Mouse (Mus musculus): ENCODE measurements around the gene Endou.

Endou gene

GRCm38 (mm10) chr15:97728394-97728793, 2.7 kb downstream of the Endou start:
- no peak for DNase-seq (ENCODE audit: extremely low spot score, low read depth, low spot score)

- no peak for DNase-seq (ENCODE audit: extremely low spot score, low read depth, low spot score)
Measured at GRCm38 (mm10) chr15:97727520-97727919, 3.6 kb downstream of the Endou start.

- DNase-seq (ENCODE audit: extremely low spot score, low read depth, low spot score) = no peak
Measured at GRCm38 (mm10) chr15:97727048-97727447, 4.1 kb downstream of the Endou start.

GRCm38 (mm10) chr15:97726310-97726709, 4.8 kb downstream of the Endou start:
- no peak for DNase-seq (ENCODE audit: extremely low spot score, low read depth, low spot score)

GRCm38 (mm10) chr15:97725198-97725785, 5.8 kb downstream of the Endou start:
- no peak for DNase-seq (ENCODE audit: extremely low spot score, low read depth, low spot score)

GRCm38 (mm10) chr15:97724346-97725197, 6.6 kb downstream of the Endou start:
- no peak for DNase-seq (ENCODE audit: extremely low spot score, low read depth, low spot score)

GRCm38 (mm10) chr15:97723536-97724345, 7.4 kb downstream of the Endou start:
- no peak for DNase-seq (ENCODE audit: extremely low spot score, low read depth, low spot score)

GRCm38 (mm10) chr15:97721008-97721701, 10.0 kb downstream of the Endou start:
- no peak for DNase-seq (ENCODE audit: extremely low spot score, low read depth, low spot score)

- no peak for DNase-seq (ENCODE audit: extremely low spot score, low read depth, low spot score)
Measured at GRCm38 (mm10) chr15:97720026-97720675, 11.0 kb downstream of the Endou start.

- no peak for DNase-seq (ENCODE audit: extremely low spot score, low read depth, low spot score)
Measured at GRCm38 (mm10) chr15:97719494-97719893, 11.6 kb downstream of the Endou start.

- DNase-seq (ENCODE audit: extremely low spot score, low read depth, low spot score) = no peak
Measured at GRCm38 (mm10) chr15:97718535-97719155, 12.5 kb downstream of the Endou start.

- DNase-seq (ENCODE audit: extremely low spot score, low read depth, low spot score) = no peak
Measured at GRCm38 (mm10) chr15:97717861-97718534, 13.1 kb downstream of the Endou start.

- no peak for DNase-seq (ENCODE audit: extremely low spot score, low read depth, low spot score)
Measured at GRCm38 (mm10) chr15:97716782-97717181, 14.4 kb downstream of the Endou start.

GRCm38 (mm10) chr15:97715734-97716133, 15.4 kb downstream of the Endou start:
- DNase-seq (ENCODE audit: extremely low spot score, low read depth, low spot score) = no peak

- DNase-seq (ENCODE audit: extremely low spot score, low read depth, low spot score) = no peak
Measured at GRCm38 (mm10) chr15:97715083-97715482, 16.1 kb downstream of the Endou start.

GRCm38 (mm10) chr15:97712546-97712945, 18.6 kb downstream of the Endou start:
- no peak for DNase-seq (ENCODE audit: extremely low spot score, low read depth, low spot score)

GRCm38 (mm10) chr15:97710906-97711305, 20.2 kb downstream of the Endou start:
- DNase-seq (ENCODE audit: extremely low spot score, low read depth, low spot score) = no peak

- no peak for DNase-seq (ENCODE audit: extremely low spot score, low read depth, low spot score)
Measured at GRCm38 (mm10) chr15:97705211-97706050, 25.7 kb downstream of the Endou start, which contains the start of gene Rpap3. Gene Rpap3 (minus strand): TSS chr15:97705825.

- DNase-seq (ENCODE audit: extremely low spot score, low read depth, low spot score) = no peak
Measured at GRCm38 (mm10) chr15:97696616-97697015, 34.5 kb downstream of the Endou start.

Measured in hindlimb bud, embryonic 11.5 days (tissue).